Mouse (Mus musculus) stomach, postnatal 0 days (tissue): Measurements from ENCODE around the gene Sumf1.

Experiments used
- CTCF ChIP-seq: IDR thresholded peaks from 2 replicates; pipeline ENCODE4 v1.5.1; 2016; ENCODE audit warnings: antibody characterized with exemption, low read depth, mild to moderate bottlenecking, moderate library complexity
- EP300 ChIP-seq: optimal IDR thresholded peaks from 2 replicates; pipeline ENCODE3; 2016; ENCODE audit warnings: antibody characterized with exemption

GRCm38 (mm10) chr6:108211896-108212880, 26.8 kb upstream of the Sumf1 start:
- TF ChIP-seq CTCF (no peak; the same call in 1 of the 2 replicates), EP300 (no peak)
